Mouse (Mus musculus) retina, embryonic 14.5 days (tissue): ENCODE measurements around the gene Cdkl5.
"Not testable (repeated sequence)": the region's sequence is repeated elsewhere in the genome, so short reads cannot be mapped to it uniquely, and the experiment has no call there.

Experiments
- DNase-seq: peaks from one replicate; pipeline ENCODE4 v3.0.0-alpha.2; 2015; ENCODE audit warnings: low spot score

Gene Cdkl5

DNA sequence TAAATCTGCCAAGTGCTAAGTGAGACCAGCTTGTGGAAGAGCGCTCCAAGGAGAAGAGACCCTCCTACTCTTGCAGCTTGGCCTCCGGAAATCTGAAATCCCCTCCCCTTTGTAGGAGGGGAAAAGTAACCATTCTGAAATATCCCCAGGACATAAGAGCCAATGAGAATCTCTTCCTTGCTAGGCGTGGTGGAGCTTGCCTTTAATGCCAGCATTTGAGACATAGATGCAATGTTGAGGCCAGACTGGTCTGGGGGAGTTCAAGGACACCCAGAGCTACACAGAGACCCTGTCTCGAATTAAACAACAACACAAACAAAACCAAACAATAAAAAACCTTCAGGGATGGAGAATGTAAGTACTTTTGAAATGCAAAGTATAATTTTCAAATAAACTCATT, 87.6 kb downstream of the Cdkl5 start, which contains the start of gene Gja6:
Gja6 (minus strand) TSS at position 101 of the 400 bp plus-strand sequence.
- no peak for DNase-seq

DNA sequence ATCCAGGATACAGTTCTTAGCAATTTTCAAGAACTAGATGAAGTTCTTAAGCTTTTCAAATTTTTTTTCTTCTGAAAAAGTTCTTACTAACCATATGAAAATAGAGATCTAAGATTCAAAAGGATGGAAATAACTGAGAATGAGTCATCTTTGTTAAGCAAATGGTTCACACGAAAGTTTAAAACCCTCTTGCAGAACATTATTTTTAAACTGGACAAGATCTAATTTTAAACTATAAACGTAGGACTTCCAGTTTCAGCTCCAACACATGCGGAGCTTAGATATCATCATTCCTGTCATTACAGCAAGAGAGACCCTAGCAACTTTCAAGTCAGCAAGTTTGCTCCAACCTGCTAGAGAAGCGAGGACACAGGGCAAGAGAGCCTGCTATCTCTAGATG, 88.0 kb downstream of the Cdkl5 start:
- no peak for DNase-seq

- no peak for DNase-seq
Measured at GRCm38 (mm10) chrX:160905913-160906312, 88.6 kb downstream of the Cdkl5 start.

- DNase-seq, result peak; percentile 2
Measured at GRCm38 (mm10) chrX:160905041-160905678, 89.3 kb downstream of the Cdkl5 start.

GRCm38 (mm10) chrX:160901118-160901517, 93.4 kb downstream of the Cdkl5 start:
- no peak for DNase-seq

- DNase-seq, result no peak
Measured at GRCm38 (mm10) chrX:160892077-160892476, 102.4 kb downstream of the Cdkl5 start.

GRCm38 (mm10) chrX:160886301-160886700, 108.2 kb downstream of the Cdkl5 start:
- DNase-seq, result no peak

- no peak for DNase-seq
Measured at GRCm38 (mm10) chrX:160866576-160866975, 127.9 kb downstream of the Cdkl5 start.

GRCm38 (mm10) chrX:160865022-160865421, 129.5 kb downstream of the Cdkl5 start:
- no peak for DNase-seq

DNA sequence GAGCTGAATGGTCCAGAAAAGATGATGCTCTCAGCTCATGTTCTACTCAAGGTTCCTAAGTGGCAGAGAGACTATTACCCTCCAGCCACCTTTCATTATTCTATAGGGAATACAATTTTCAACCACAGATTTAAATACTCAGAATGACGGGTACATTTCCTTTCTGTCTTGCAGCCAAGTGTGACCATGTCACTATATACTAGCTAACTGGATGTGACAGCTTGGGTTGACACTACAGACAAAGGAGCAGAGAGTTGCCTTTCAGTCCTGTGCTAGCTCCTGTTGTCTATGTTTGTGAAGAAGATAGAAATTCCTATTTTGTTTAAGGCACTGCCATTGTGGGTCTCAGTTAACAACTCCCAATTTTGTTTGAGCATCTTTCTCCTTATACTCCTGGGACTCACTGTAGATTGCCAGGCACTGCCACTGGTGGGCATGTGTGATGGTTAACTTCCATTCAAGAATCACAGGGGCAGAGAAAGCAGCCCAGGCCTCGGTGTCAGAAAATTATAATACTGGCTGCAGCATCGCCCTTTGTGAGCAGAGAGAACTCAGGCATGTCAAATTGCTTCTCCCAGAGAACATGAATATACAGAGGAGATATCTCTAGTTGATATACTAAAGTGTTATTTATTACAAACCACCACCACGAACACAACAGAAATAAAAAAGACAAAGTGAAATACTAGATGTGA, 130.7 kb downstream of the Cdkl5 start:
- peak; percentile 24 for DNase-seq

GRCm38 (mm10) chrX:160808226-160808625, 186.3 kb downstream of the Cdkl5 start:
- no peak for DNase-seq

DNA sequence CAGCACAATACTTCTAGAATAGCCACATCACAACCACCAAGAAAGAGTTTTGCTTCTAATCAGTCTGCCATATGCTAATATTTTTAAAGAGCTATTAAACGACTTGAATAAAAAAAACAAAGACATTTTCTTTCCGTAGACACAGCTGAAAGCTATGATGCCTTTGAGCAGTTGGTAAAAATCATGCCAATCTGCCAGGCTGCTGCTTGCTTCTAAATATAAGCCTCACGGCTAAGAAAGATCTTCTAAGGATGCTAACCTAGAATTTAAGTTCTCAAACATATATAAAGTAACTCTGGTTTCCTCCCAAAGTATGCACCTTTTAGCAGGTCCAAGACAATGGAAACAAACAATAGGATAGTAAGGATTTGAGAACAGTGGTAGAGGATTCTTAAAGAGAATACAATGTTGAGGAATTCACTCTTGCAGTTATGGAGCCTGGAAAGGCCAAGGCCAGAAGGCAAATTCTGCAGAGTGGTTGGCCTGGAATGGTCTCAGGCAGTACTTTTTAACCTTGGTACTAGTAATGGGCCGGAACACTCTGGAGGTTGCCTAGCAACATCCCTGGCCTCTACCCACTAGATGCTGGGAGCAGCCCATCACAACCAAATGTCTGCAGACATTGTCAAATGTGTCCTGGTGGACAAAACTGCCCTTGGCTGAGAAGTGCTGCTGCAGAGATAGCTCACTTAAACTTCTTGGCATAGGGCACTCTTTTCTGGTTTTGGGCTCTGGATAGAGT, 189.9 kb downstream of the Cdkl5 start:
- DNase-seq, result no peak

DNA sequence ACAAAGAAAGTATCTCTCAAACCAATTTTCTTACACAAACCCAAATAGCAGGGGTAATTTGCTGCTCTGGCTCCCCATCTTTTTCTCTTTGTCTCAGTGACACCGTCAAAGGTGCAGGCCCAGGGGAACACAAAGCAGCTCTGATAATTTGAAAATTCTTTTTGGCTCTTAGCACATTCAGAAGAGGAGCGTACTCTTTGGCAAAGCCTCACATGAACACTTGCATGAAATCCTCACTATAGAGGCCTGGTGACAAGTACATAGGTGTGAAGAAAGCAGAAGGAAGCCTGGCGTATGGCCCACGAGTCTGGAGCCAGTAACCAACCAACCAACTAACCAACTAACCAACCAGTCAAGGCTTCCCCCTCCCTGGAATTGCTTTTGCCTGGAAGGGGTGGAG, 199.6 kb downstream of the Cdkl5 start:
- no peak for DNase-seq

- DNase-seq, result no peak
Measured at GRCm38 (mm10) chrX:160782276-160782675, 212.2 kb downstream of the Cdkl5 start.

- DNase-seq, result no peak
Measured at GRCm38 (mm10) chrX:160773033-160773432, 221.5 kb downstream of the Cdkl5 start.

- not testable (repeated sequence) for DNase-seq
Measured at GRCm38 (mm10) chrX:160769622-160770021, 224.9 kb downstream of the Cdkl5 start.

GRCm38 (mm10) chrX:160767713-160768112, 226.8 kb downstream of the Cdkl5 start, which contains the start of gene Rs1:
TSS of gene Rs1 (plus strand) at chrX:160768013.
- DNase-seq, result no peak

DNA sequence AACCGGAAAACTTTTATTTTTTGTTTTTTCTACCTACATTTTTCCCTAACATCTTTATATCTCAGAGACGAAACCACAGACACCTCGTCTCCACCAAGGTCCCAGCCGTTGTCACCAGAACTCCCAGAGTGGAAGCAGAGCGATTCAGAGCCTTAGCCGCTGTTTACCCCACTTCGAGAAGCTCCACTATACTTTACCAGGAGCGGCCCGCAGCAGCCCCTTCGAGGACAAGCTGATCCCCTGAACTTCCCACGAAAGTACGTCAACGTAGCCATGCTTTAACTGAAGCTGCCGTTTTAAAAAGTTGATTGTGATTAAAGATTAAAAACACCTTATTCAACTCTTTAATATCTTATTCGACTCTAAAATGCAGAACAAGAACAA, 228.3 kb downstream of the Cdkl5 start:
- no peak for DNase-seq

DNA sequence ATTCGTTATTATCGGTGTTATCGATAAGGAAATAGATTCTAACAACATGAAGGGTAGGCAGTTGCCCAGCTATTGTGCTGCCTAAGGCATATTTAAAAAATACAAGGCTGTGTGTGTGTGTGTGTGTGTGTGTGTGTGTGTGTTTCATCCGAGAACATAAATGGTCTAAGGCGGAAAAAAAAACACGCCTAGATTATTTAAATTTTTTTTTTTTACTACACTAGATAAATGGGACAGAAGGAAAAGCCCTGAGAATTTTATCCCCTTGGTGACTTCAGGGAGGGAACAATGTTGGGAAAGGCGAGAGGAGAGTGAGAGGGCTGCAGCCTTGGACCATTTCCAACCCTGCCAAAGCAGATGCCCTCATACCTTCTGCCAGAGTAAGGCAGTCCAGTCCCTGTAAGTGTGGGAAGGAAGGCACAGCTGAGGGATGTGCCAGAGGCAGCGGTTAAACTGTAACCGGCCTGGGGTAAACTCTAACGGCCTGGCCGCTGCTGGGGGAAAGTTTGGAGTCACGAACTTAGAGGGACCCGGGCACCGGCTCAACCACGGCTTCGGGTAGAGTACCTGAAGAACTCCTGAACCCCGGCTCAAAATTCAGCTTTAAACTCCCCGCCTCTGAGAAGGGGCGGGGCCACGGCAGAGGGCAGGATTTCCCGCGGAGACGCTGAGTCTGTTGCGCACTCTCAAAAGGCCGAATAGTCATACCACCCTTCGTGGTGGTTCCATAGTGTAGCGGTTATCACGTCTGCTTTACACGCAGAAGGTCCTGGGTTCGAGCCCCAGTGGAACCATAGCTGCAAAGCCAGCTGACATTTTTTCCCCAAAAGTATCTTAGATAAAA, 228.9 kb downstream of the Cdkl5 start:
- peak; percentile 92 for DNase-seq

DNA sequence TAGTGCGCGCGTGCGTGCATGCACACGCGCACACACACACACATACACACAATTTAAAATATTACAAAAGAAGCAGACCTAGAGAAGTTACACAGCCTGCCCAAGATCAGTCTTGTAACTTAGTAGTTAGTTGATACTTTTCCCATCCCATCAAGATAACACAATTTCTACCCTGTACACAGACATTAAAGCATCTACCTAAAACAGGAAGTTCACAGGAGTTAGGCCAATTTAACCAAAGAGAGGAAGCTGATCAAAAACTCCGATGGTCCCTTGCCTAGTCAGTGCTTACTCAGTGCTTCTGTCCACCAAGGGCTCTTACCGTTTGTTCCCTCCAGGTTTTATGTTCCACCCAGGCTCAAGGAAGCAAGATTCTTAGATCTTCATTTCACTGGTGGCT, 243.7 kb downstream of the Cdkl5 start:
- no peak for DNase-seq

DNA sequence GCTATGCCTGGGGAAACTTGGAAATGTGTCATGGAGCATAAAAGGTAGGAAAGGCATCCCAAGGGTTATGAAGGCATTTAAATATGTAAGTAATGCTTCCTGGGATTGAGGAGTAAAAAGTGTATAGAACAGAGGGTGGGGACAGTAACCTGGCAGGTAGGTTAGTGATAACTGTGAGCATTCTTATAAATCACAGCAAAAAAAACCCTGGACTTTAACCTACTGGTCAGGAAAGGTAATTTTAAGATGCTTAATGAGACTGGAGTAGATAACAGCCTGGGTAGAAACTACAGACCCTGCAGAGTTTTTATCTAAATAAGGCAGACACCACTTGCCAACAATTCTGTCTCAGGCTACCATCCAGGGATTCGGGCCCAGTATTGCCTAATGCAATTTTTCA, 245.9 kb downstream of the Cdkl5 start:
- DNase-seq, result no peak

- no peak for DNase-seq
Measured at GRCm38 (mm10) chrX:160745399-160745798, 249.1 kb downstream of the Cdkl5 start.
